Mouse (Mus musculus) hindbrain, embryonic 15.5 days (tissue): Measurements from ENCODE around the gene Pxdn. TPM values are rescaled to one million over a fixed set of nuclear protein-coding genes. Genes with fewer than 3 reads are reported as not detected.

ENCODE experiments used
- ATAC-seq: fragments of 200-750 bp; cut with Nextera tagmentation; 2 replicates; pipeline ENCODE4 v1.8.0; 2017; ENCODE audit warnings: low read depth, moderate number of reproducible peaks, moderate TSS enrichment; ENCODE audit not compliant: low FRiP score
- H3K27ac ChIP-seq: fragments of 300-500 bp; sonication (generic); replicated peaks from 2 replicates; pipeline ENCODE4 v1.5.1; 2015; ENCODE audit warnings: mild to moderate bottlenecking, inconsistent platforms
- H3K27me3 ChIP-seq: fragments of 300-500 bp; sonication (generic); 2 replicates; pipeline ENCODE4 v1.6.1; 2015; ENCODE audit warnings: control low read depth, inconsistent platforms
- H3K36me3 ChIP-seq: fragments of 300-500 bp; sonication (generic); 2 replicates; pipeline ENCODE4 v1.6.1; 2015; ENCODE audit warnings: control low read depth, inconsistent platforms
- H3K4me1 ChIP-seq: fragments of 300-500 bp; sonication (generic); replicated peaks from 2 replicates; pipeline ENCODE4 v1.6.1; 2015; ENCODE audit warnings: control low read depth, inconsistent platforms
- H3K4me2 ChIP-seq: fragments of 300-500 bp; sonication (generic); 2 replicates; pipeline ENCODE4 v1.6.1; 2015; ENCODE audit warnings: moderate library complexity, mild to moderate bottlenecking, inconsistent platforms
- H3K4me3 ChIP-seq: fragments of 300-500 bp; sonication (generic); 2 replicates; pipeline ENCODE4 v1.5.1; 2015; ENCODE audit warnings: mild to moderate bottlenecking, inconsistent platforms
- H3K9ac ChIP-seq: fragments of 300-500 bp; sonication (generic); 2 replicates; pipeline ENCODE4 v1.6.1; 2015; ENCODE audit warnings: inconsistent platforms
- H3K9me3 ChIP-seq: fragments of 300-500 bp; sonication (generic); 2 replicates; pipeline ENCODE4 v1.6.1; 2016; ENCODE audit warnings: control low read depth, inconsistent platforms
- WGBS: fragments of 180-500 bp; shearing (Covaris S2); methylation state at CpG from one replicate; pipeline ENCODE4 v1.1.7; 2015; 5-methylcytosine and 5-hydroxymethylcytosine counted together
- polyA plus RNA-seq: library from polyadenylated mRNA; unstranded; fragments of >200 nt; fragmentation: Nextera tagmentation; extraction: Ambion mirVana; gene quantifications from 2 replicates; pipeline ENCODE4 v1.2.1, GENCODE M21; 2015

Gene Pxdn
- polyA plus RNA-seq, 1 experiment from 2014 or later = 46.9 TPM

DNA sequence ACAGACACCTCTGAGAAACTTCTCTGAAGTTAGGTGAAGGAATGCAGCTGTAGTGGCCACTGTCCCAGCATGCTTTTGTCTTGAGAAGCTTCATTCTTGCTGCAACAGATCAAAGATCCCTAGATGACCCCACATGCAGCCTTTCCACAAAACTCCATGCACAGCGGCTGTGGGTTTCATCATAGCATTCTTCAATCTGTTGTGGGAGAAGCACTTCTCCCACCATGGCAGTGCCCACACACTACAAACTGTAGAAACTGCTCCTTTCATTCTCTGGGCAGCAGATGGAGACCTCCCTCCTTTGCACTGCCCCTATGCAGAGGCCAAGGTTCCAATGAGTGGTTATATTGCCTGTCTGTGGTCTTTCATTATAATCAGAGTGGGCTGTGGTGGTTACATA is 91.7 kb downstream of the Pxdn start:
- WGBS = 88% methylated on average over 1 of the region's 1 CpGs
- Histone ChIP-seq H3K4me2 (no peak overlapping the region), H3K4me3 (no peak overlapping the region), H3K36me3 (no peaks in the 10 kb centered on the region), H3K4me1 (no peaks in the 10 kb centered on the region), H3K27ac (no peak overlapping the region), H3K9ac (no peak overlapping the region), H3K9me3 (no peaks in the 10 kb centered on the region), H3K27me3 (no peaks in the 10 kb centered on the region)
- ATAC-seq = no peak

- H3K27me3 ChIP-seq = no peaks in the 10 kb centered on the region
- H3K36me3 ChIP-seq = no peaks in the 10 kb centered on the region
- no peak overlapping the region for H3K27ac ChIP-seq
- no peak overlapping the region for H3K4me2 ChIP-seq
- H3K4me1 ChIP-seq = peaks cover 3% of the 10 kb centered on the region
- WGBS = 85% methylated on average over 5 of the region's 5 CpGs
- no peak for ATAC-seq
- no peak overlapping the region for H3K4me3 ChIP-seq
- no peak overlapping the region for H3K9ac ChIP-seq
- H3K9me3 ChIP-seq = no peaks in the 10 kb centered on the region
Observed at GRCm38 (mm10) chr12:30030571-30030970, 93.2 kb downstream of the Pxdn start.

DNA sequence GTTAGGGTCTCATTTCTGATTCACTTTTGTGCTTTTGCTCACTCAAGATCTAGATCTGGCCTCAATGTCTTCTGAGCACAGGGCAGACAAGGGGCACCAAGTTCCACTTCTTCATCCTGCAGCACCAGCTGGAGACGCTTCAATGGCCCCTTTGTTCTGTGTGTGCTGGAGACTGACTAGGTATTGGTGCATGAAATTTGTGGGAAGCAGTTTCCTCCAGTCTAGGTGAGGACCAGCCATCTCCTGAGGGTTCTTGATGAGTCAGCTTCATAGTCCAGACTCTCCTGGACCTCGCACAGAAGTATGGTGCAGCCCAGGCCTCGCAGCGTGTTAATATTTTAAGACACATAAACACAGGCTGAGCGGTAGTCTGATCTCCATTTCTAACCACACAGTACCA is 97.3 kb downstream of the Pxdn start:
- H3K27ac ChIP-seq = no peak overlapping the region
- H3K27me3 ChIP-seq = no peaks in the 10 kb centered on the region
- no peak for ATAC-seq
- WGBS = 88% methylated on average over 5 of the region's 5 CpGs
- H3K4me1 ChIP-seq = peaks cover 14% of the 10 kb centered on the region
- no peaks in the 10 kb centered on the region for H3K9me3 ChIP-seq
- H3K9ac ChIP-seq = no peak overlapping the region
- H3K36me3 ChIP-seq = no peaks in the 10 kb centered on the region
- H3K4me3 ChIP-seq = no peak overlapping the region
- H3K4me2 ChIP-seq = no peak overlapping the region

- WGBS = 19% methylated on average over 1 of the region's 1 CpGs
- H3K36me3 ChIP-seq = no peaks in the 10 kb centered on the region
- H3K9ac ChIP-seq = no peak overlapping the region
- no peak overlapping the region for H3K4me3 ChIP-seq
- no peaks in the 10 kb centered on the region for H3K9me3 ChIP-seq
- ATAC-seq = no peak
- H3K27me3 ChIP-seq = no peaks in the 10 kb centered on the region
- no peak overlapping the region for H3K4me2 ChIP-seq
- H3K27ac ChIP-seq = peak overlapping the region; percentile 46
- peaks cover 14% of the 10 kb centered on the region for H3K4me1 ChIP-seq
Observed at GRCm38 (mm10) chr12:30035406-30035805, 98.0 kb downstream of the Pxdn start.

DNA sequence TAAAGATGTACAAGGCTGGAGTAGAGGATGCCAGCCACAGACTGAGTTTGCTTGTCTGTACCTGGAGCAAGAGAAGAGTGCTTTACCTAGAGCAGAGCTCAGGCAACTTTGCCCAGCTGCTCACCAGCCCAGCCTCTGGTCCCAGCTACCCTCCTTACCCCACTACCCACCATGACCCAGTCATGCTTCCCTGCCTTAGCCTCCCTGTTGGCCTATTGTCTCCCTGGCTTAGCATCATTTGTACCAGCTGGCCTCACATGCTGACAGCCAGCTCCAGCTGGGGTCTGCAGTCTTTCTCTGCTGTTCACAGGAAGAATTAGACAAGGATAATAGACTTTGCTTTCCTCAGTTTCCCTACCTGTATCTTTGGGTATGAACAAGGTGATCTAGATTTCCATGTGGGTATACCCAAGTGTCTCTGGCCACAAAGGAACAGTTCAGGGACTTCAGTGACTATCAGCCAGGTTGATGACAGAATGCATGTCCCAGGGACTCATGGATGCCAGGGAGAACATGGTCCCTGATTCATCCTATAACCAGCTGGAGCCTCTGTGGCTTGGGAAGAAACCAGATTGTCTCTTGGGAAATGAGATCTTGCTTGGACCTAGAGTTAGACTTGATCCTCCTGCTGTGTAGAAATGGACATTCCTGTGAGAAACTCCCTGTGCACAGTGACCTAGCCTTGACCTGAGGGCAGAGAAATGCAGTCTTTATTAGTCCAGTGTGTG is 98.6 kb downstream of the Pxdn start:
- no peak for ATAC-seq

GRCm38 (mm10) chr12:30036569-30037055 is 99.2 kb downstream of the Pxdn start:
- H3K4me3 ChIP-seq = no peak overlapping the region
- peaks cover 14% of the 10 kb centered on the region for H3K4me1 ChIP-seq
- H3K9ac ChIP-seq = no peak overlapping the region
- peak; percentile 92 for ATAC-seq
- WGBS = 29% methylated on average over 4 of the region's 4 CpGs
- no peaks in the 10 kb centered on the region for H3K27me3 ChIP-seq
- H3K4me2 ChIP-seq = no peak overlapping the region
- no peaks in the 10 kb centered on the region for H3K36me3 ChIP-seq
- no peaks in the 10 kb centered on the region for H3K9me3 ChIP-seq
- H3K27ac ChIP-seq = peak overlapping the region; percentile 59

More for the DNA sequence above, 98.6 kb downstream of the Pxdn start:
- no peaks in the 10 kb centered on the region for H3K27me3 ChIP-seq
- H3K9me3 ChIP-seq = no peaks in the 10 kb centered on the region
- H3K9ac ChIP-seq = no peak overlapping the region
- no peak overlapping the region for H3K4me2 ChIP-seq
- peak overlapping the region; percentile 46 for H3K27ac ChIP-seq
- no peak overlapping the region for H3K4me3 ChIP-seq
- no peaks in the 10 kb centered on the region for H3K36me3 ChIP-seq
- peaks cover 14% of the 10 kb centered on the region for H3K4me1 ChIP-seq

DNA sequence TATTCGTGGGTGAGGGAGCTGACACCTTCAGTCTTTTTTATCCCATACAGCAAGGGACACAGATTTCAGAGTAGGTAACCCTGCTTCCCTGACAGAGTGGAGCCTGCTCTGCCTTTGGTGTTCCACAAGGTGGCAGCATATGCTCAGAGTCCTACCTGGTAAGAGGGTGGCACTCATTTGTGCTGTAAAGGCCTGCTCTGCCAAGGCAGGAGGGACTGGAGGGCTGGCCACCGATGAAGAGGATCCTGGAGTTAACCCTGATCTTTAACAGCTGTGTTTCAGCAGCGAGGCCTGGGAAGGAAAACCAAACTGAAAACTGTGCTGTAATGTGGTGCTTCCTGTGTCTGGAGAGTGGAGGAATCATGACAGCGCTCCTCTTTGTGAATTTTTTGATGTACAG is 102.2 kb downstream of the Pxdn start:
- H3K4me1 ChIP-seq = peaks cover 14% of the 10 kb centered on the region
- no peaks in the 10 kb centered on the region for H3K36me3 ChIP-seq
- H3K9ac ChIP-seq = no peak overlapping the region
- WGBS = 47% methylated on average over 4 of the region's 4 CpGs
- no peaks in the 10 kb centered on the region for H3K27me3 ChIP-seq
- H3K4me3 ChIP-seq = no peak overlapping the region
- no peaks in the 10 kb centered on the region for H3K9me3 ChIP-seq
- no peak overlapping the region for H3K4me2 ChIP-seq
- ATAC-seq = 0 out of 2 replicates have a peak, but pooled peaks have one; percentile 37
- H3K27ac ChIP-seq = no peak overlapping the region

- Histone ChIP-seq H3K9ac (no peak overlapping the region), H3K27ac (no peak overlapping the region), H3K27me3 (no peaks in the 10 kb centered on the region), H3K36me3 (no peaks in the 10 kb centered on the region), H3K9me3 (no peaks in the 10 kb centered on the region), H3K4me1 (peaks cover 14% of the 10 kb centered on the region), H3K4me3 (no peak overlapping the region), H3K4me2 (no peak overlapping the region)
- ATAC-seq = no peak
- 30% methylated on average over 4 of the region's 4 CpGs for WGBS
Observed at GRCm38 (mm10) chr12:30040150-30040549, 102.7 kb downstream of the Pxdn start.

GRCm38 (mm10) chr12:30048848-30049247 is 111.4 kb downstream of the Pxdn start:
- Histone ChIP-seq H3K36me3 (no peaks in the 10 kb centered on the region), H3K4me2 (no peak overlapping the region), H3K4me1 (no peaks in the 10 kb centered on the region), H3K9ac (no peak overlapping the region), H3K4me3 (no peak overlapping the region), H3K27me3 (no peaks in the 10 kb centered on the region), H3K27ac (no peak overlapping the region), H3K9me3 (no peaks in the 10 kb centered on the region)
- peak; percentile 65; the same call in 1 of the 2 replicates for ATAC-seq
- 84% methylated on average over 6 of the region's 6 CpGs for WGBS

DNA sequence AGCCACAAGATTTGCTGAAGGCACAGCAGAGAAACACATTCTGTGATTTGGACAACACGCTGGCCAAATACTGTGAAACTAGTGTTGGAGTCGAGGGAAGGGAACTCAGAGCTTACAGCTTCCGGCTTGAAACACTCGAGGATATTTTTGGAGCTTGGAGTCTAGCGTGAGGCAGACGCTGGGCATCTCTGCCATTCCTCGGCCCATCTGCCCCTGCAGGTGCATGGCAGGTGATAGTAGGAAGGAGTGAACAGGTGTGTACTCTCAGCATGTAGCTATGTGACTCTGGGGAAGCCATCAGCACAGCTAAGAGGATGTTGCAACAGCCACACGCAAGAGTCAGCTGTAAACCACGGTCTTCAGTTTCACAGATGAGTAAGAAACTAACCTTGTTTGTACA is 112.4 kb downstream of the Pxdn start:
- no peaks in the 10 kb centered on the region for H3K4me1 ChIP-seq
- WGBS = 81% methylated on average over 9 of the region's 9 CpGs
- no peaks in the 10 kb centered on the region for H3K27me3 ChIP-seq
- no peak overlapping the region for H3K27ac ChIP-seq
- H3K4me2 ChIP-seq = no peak overlapping the region
- no peaks in the 10 kb centered on the region for H3K9me3 ChIP-seq
- no peak overlapping the region for H3K4me3 ChIP-seq
- no peak for ATAC-seq
- H3K36me3 ChIP-seq = no peaks in the 10 kb centered on the region
- H3K9ac ChIP-seq = no peak overlapping the region

DNA sequence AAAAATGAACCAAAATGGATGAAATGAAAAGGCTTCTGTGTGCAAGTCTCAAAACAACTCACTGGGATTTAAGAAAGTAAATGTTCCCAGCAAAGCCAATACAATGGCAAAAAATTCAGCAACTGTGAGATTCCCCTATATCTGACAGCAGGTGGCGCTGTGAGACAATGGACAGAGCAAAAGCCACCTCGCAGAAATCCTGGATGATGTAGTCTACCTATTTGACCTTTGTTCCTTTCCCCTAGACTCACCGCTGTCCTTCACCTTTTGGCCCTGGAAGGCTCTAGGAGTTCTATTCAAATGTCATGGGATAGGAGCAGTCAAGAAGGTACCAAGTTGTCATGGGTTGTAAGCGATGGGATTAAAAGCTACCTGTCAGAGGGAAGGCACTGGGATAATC is 112.8 kb downstream of the Pxdn start:
- Histone ChIP-seq H3K27me3 (no peaks in the 10 kb centered on the region), H3K4me1 (no peaks in the 10 kb centered on the region), H3K27ac (no peak overlapping the region), H3K4me2 (no peak overlapping the region), H3K4me3 (no peak overlapping the region), H3K36me3 (no peaks in the 10 kb centered on the region), H3K9ac (no peak overlapping the region), H3K9me3 (no peaks in the 10 kb centered on the region)
- peak; percentile 51; the same call in 1 of the 2 replicates for ATAC-seq
- WGBS = 17% methylated on average over 4 of the region's 4 CpGs

- Histone ChIP-seq H3K4me2 (no peak overlapping the region), H3K36me3 (no peaks in the 10 kb centered on the region), H3K9me3 (no peaks in the 10 kb centered on the region), H3K4me1 (no peaks in the 10 kb centered on the region), H3K27me3 (no peaks in the 10 kb centered on the region), H3K9ac (no peak overlapping the region), H3K27ac (no peak overlapping the region), H3K4me3 (no peak overlapping the region)
- WGBS = 91% methylated on average over 11 of the region's 11 CpGs
- ATAC-seq = no peak
Observed at GRCm38 (mm10) chr12:30054761-30055540, 117.5 kb downstream of the Pxdn start.
